Comparison of ENCODE assay signal across 17 mouse cellular contexts in the genomic region with DNA sequence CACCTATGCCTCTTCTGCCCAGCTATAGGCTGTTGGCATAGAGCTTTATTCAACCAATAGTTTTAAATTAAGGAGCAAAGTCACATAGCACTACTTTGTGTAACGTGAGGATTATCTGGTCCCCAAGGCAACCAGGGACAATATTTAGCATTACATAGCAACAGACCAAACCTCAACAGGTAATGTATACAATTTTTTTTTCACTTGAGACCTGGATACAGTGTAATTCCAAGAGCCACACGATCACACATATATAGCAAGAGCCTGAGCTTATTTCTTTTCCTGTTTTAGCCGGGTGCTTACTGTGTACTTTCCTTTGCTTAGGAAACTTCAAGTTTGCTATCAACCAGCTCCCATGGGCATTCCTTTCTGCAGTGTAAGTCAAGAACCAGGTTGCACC.
A peak's percentile ranks its signal among the peaks of the same experiment; 100 is the strongest.
DNase-seq lines count a peak whose midpoint lies in the region; ATAC-seq and TF ChIP-seq lines count a peak whose summit lies in the region.
"Had no signal": no experiment of that assay in that cellular context is flagged by ENCODE, and none has a peak within 500 bp of the region (broad histone marks: within the 10 kb centered on the region; RNA-seq: fewer than 3 reads in every experiment).

No protein-coding gene starts in this region.

- H3K27me3 ChIP-seq in intestine, embryonic 16.5 days (replicated peaks; ENCODE audit: control insufficient read depth, insufficient read depth, low read length) = no peaks in the 10 kb centered on the region
- H3K27me3 ChIP-seq in stomach, embryonic 16.5 days (ENCODE audit: control insufficient read depth, insufficient read depth, low read length) = no peaks in the 10 kb centered on the region
- H3K27me3 ChIP-seq in neural tube, embryonic 15.5 days (replicated peaks) = no peaks in the 10 kb centered on the region
- H3K27me3 ChIP-seq in forebrain, postnatal 0 days (ENCODE audit: insufficient read depth, low read length) = no peaks in the 10 kb centered on the region
- H3K27me3 ChIP-seq: embryonic facial prominence, embryonic 12.5 days; forebrain, embryonic 15.5 days had no signal

- no peak overlapping the region for H3K9ac ChIP-seq in intestine, embryonic 16.5 days (ENCODE audit: low read depth, low read length)
- H3K9ac ChIP-seq in stomach, embryonic 16.5 days (ENCODE audit: low read length) = no peak overlapping the region
- H3K9ac ChIP-seq in neural tube, embryonic 15.5 days (replicated peaks) = no peak overlapping the region
- no peak overlapping the region for H3K9ac ChIP-seq in forebrain, postnatal 0 days
- H3K9ac ChIP-seq: embryonic facial prominence, embryonic 12.5 days; forebrain, embryonic 13.5 days; forebrain, embryonic 15.5 days had no signal

- H3K4me1 ChIP-seq in intestine, embryonic 16.5 days (ENCODE audit: control insufficient read depth, insufficient read depth, low read length) = no peaks in the 10 kb centered on the region
- H3K4me1 ChIP-seq in stomach, embryonic 16.5 days (ENCODE audit: control insufficient read depth, insufficient read depth, low read length) = no peaks in the 10 kb centered on the region
- no peaks in the 10 kb centered on the region for H3K4me1 ChIP-seq in neural tube, embryonic 15.5 days
- H3K4me1 ChIP-seq in forebrain, postnatal 0 days (ENCODE audit: insufficient read depth) = no peaks in the 10 kb centered on the region
- H3K4me1 ChIP-seq: embryonic facial prominence, embryonic 10.5 days; embryonic facial prominence, embryonic 12.5 days; forebrain, embryonic 13.5 days had no signal

- no peak overlapping the region for H3K4me3 ChIP-seq in intestine, embryonic 16.5 days (ENCODE audit: low read length)
- no peak overlapping the region for H3K4me3 ChIP-seq in stomach, embryonic 16.5 days (replicated peaks; ENCODE audit: low read length)
- H3K4me3 ChIP-seq in neural tube, embryonic 15.5 days (replicated peaks) = no peak overlapping the region
- no peak overlapping the region for H3K4me3 ChIP-seq in forebrain, postnatal 0 days (ENCODE audit: low read depth, low read length)
- H3K4me3 ChIP-seq: embryonic facial prominence, embryonic 10.5 days; embryonic facial prominence, embryonic 12.5 days; forebrain, embryonic 13.5 days; forebrain, embryonic 15.5 days had no signal

- peak; percentile 46 for ATAC-seq in intestine, embryonic 16.5 days
- peak; percentile 73; the same call in 1 of the 2 replicates for ATAC-seq in stomach, embryonic 16.5 days (ENCODE audit: insufficient read depth, low FRiP score)
- ATAC-seq in neural tube, embryonic 15.5 days (ENCODE audit: low FRiP score) = no peak
- ATAC-seq in forebrain, postnatal 0 days = no peak
- ATAC-seq: forebrain, embryonic 13.5 days; forebrain, embryonic 15.5 days had no signal

- H3K27ac ChIP-seq in intestine, embryonic 16.5 days (ENCODE audit: low read length) = no peak overlapping the region
- H3K27ac ChIP-seq in stomach, embryonic 16.5 days (ENCODE audit: low read length) = 0 out of 2 replicates have a peak overlapping the region, but pooled peaks have one; percentile 19
- H3K27ac ChIP-seq in neural tube, embryonic 15.5 days (replicated peaks) = no peak overlapping the region
- H3K27ac ChIP-seq in forebrain, postnatal 0 days (ENCODE audit: low read depth, low read length) = no peak overlapping the region
- H3K27ac ChIP-seq: embryonic facial prominence, embryonic 10.5 days; embryonic facial prominence, embryonic 12.5 days; forebrain, embryonic 13.5 days; forebrain, embryonic 15.5 days had no signal

- 46% methylated on average over 3 of the region's 3 CpGs for WGBS in intestine, embryonic 16.5 days
- 50% methylated on average over 3 of the region's 3 CpGs for WGBS in stomach, embryonic 16.5 days
- 75% methylated on average over 3 of the region's 3 CpGs for WGBS in neural tube, embryonic 15.5 days
- 76% methylated on average over 3 of the region's 3 CpGs for WGBS in forebrain, postnatal 0 days

- H3K36me3 ChIP-seq in intestine, embryonic 16.5 days (ENCODE audit: control insufficient read depth, insufficient read depth, low read length) = no peaks in the 10 kb centered on the region
- H3K36me3 ChIP-seq in stomach, embryonic 16.5 days (ENCODE audit: control insufficient read depth, insufficient read depth, low read length) = no peaks in the 10 kb centered on the region
- H3K36me3 ChIP-seq in neural tube, embryonic 15.5 days = no peaks in the 10 kb centered on the region
- no peaks in the 10 kb centered on the region for H3K36me3 ChIP-seq in forebrain, postnatal 0 days (ENCODE audit: insufficient read depth)
- H3K36me3 ChIP-seq: embryonic facial prominence, embryonic 10.5 days; embryonic facial prominence, embryonic 12.5 days; forebrain, embryonic 15.5 days had no signal

- DNase-seq in c-Kit-positive CD71-positive TER-119-positive erythroid progenitor cells, embryonic 14.5 days (ENCODE audit: low spot score) = no peak
- DNase-seq in forebrain, postnatal 0 days = no peak
- DNase-seq: adrenal gland, adult 2 months; adrenal gland, postnatal 10 days; adrenal gland, postnatal 25 days; cerebellum, adult 11-12 months; cerebellum, adult 2 months; cerebellum, adult 9-10 months; cerebellum, postnatal 10 days; cerebellum, postnatal 25 days had no signal

- H3K4me2 ChIP-seq in intestine, embryonic 16.5 days (ENCODE audit: low read depth, low read length) = no peak overlapping the region
- H3K4me2 ChIP-seq in stomach, embryonic 16.5 days (ENCODE audit: low read depth, low read length) = no peak overlapping the region
- no peak overlapping the region for H3K4me2 ChIP-seq in neural tube, embryonic 15.5 days
- H3K4me2 ChIP-seq in forebrain, postnatal 0 days (ENCODE audit: low read depth) = no peak overlapping the region
- H3K4me2 ChIP-seq: embryonic facial prominence, embryonic 12.5 days; forebrain, embryonic 13.5 days; forebrain, embryonic 15.5 days had no signal

- no peaks in the 10 kb centered on the region for H3K9me3 ChIP-seq in intestine, embryonic 16.5 days (ENCODE audit: control insufficient read depth, low read length)
- no peaks in the 10 kb centered on the region for H3K9me3 ChIP-seq in stomach, embryonic 16.5 days (replicated peaks; ENCODE audit: control insufficient read depth, low read length)
- H3K9me3 ChIP-seq in neural tube, embryonic 15.5 days (replicated peaks) = no peaks in the 10 kb centered on the region
- H3K9me3 ChIP-seq in forebrain, postnatal 0 days (ENCODE audit: low read length) = no peaks in the 10 kb centered on the region
- H3K9me3 ChIP-seq: embryonic facial prominence, embryonic 10.5 days; embryonic facial prominence, embryonic 12.5 days; forebrain, embryonic 13.5 days; forebrain, embryonic 15.5 days had no signal

- no peak for TF ChIP-seq CTCF in forebrain, postnatal 0 days (IDR thresholded peaks at IDR 0.05; ENCODE audit: low read depth)

Comparison
In these comparisons a context has a peak if more than half of its experiments do, and no peak if none do; other contexts are left out.
1. ATAC-seq: peak in intestine, embryonic 16.5 days (single experiment) and stomach, embryonic 16.5 days (single experiment); none in neural tube, embryonic 15.5 days (single experiment) and forebrain, postnatal 0 days (single experiment).